Mouse (Mus musculus): ENCODE results near the gene Rbfox3.

- TF ChIP-seq CTCF (IDR thresholded peaks at IDR 0.05; ENCODE audit: low read depth) (no peak), EP300 (optimal IDR thresholded peaks at IDR 0.05) (no peak)
Measured at GRCm38 (mm10) chr11:118604206-118604605, 307.2 kb downstream of the Rbfox3 start.

Data from stomach, postnatal 0 days (tissue).